Mouse (Mus musculus) layer of hippocampus, adult 9-10 months (tissue): ENCODE measurements around the gene Ano6.

Source experiments
- DNase-seq: peaks from one replicate; pipeline ENCODE4 v3.0.0; 2022; ENCODE audit warnings: low spot score

The Ano6 gene

DNA sequence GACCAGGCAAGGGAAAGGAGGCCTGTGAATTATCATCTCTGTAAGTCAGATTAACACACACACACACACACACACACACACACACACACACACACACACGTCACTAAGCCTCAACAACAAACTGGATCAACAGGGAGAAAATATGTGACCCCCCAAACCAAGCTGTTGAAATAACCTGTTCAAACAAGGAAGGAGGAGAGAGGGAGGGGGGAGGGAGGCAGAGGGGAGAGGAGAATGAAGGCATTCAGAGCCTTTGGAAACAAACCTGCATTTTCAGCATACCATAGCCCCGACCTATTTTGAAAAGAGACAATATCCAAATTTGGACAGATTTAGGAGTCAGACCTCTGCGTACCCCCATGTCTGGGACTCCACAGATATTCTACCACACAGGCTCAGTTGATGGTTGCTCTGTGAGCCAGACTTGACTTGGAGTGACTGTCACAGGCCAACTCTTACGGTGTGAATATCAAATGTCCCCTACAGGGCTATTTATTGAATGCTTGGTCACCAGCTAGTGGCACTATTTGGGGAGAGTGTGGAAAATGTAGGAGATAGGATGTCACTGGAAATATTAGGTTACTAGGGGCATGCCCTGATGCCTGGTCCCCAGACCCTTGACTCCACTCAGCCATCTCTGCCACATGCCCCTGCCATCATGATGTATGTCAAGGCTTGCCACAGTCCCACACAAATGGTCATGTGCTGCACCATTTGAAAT is 185.7 kb downstream of the Ano6 start:
- DNase-seq = no peak

- DNase-seq = no peak
Measured at GRCm38 (mm10) chr15:95977169-95977938, 186.7 kb downstream of the Ano6 start.

GRCm38 (mm10) chr15:95977939-95978252 is 187.3 kb downstream of the Ano6 start:
- DNase-seq = no peak

DNA sequence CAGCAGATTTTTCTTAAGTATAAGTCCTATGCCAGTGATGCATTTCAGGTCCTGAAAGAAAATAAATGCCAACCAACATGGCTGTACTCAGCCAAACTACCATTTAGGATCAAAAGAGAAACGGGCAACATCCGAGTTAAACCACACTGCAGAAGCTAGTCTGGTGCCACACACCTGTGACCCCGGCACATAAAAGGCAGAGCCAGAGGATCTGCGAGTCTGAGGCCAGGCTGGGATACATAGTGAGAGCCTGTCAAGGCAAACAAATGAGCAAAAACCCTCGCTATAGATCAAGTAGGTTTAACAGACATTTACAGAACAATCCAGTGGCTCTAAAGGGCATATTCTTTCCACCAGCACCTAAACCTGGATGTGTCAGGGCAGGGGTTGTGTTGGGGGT is 190.0 kb downstream of the Ano6 start:
- no peak for DNase-seq

DNA sequence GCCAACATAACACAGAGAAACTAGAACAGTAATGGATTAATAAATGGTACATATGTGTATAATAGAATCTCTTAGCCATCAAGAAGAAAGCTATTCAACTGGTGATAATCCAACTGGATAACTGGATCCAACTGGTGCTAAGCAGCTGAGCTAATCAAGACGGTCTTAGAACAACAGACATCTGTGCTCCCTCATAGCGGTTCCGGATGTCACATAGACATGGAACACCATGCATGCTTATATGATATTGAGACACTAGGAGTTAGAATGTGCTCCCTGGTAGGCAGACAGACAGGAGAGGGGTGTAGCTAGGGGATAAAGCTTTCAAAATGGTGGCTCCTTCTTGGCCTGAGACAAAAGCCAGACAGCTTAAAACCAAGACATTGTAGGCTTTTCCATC is 197.3 kb downstream of the Ano6 start:
- DNase-seq = no peak

GRCm38 (mm10) chr15:95989496-95990124 is 199.0 kb downstream of the Ano6 start:
- DNase-seq = no peak

DNA sequence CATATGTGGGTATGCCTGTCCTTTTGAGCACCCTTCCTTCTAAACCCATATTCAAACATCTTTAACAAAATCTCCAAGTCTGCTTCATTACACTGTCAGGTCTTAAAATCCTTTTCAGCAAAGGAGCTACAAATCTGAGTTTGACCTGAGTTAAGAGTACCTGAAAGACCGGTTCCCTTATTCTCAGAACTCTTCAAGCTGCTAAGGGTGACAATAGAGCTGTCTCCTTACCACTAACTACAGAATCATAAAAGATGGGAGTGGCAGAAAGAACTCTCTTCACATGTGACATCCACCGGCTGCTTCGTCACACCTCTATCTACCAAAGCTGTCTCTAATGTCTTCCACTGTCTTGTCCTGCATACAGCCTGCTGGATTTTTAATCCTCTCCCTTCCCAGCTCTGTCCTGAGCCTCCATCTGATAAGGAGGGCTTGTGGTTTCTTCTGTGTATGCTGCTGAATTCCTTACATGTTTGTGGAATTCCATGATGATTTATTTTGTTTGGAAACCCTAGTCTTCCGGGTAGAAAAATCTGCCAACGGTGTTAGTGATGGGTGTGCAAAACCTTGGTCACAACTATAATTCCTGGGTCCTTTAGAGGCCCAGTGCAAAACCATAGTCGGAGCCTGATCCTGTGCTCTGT is 212.4 kb downstream of the Ano6 start:
- DNase-seq = no peak

GRCm38 (mm10) chr15:96011640-96012390 is 221.2 kb downstream of the Ano6 start:
- DNase-seq = no peak

DNA sequence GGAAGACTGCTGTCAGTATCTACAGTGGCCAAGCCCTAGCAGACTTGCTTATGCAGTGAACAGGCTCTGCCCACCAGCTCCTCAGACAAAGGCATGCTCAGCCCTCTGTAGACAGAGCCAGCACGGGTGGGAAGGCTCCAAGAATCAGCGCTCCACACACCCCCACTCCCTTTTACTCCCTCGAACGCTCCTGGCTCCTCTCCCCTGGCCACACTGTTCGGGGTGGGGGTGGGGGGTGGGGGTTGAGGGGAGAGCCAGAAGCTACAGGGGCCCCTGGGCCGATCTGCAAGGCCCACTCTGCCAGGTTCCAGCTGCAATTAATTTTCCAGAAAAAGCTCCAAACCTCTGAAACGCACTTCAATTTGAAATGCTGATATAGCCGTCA is 221.7 kb downstream of the Ano6 start:
- DNase-seq = no peak

DNA sequence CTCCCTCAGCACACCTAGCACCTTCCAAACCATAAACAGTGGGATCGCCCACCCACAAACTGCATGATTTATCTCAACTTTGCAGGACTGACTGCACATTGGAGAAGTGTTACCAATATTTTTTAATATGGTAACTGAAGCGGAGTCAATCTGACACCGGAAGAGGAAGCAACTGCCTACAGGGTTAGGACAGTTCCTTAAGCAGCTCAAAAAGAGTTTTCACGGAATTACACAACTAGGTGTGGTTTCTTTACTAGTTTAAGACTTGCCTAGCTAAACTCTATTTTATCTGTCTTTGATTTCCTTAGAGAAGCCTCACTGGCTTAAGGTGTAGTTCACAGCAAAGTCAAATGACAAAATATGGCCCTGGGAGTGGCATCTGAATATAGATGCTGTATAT is 223.9 kb downstream of the Ano6 start:
- no peak for DNase-seq

DNA sequence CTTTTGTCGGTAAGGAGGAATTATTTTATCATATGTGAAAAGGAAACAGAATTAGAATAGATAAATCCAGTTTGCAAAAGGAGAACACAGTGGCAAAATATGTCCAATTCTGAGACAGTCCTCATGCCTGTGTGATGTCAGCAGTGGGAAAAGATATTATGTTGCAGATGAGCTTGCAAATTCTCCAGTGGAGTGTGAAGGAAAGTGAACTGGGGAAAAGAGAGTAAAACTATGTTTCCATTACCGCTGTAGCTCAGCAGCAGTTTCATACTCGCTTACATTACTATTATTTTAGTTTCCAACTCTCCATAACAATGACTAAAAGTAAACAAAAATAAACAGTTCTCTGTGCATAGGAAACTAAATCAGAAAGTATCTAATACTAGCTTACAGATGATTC is 229.8 kb downstream of the Ano6 start:
- no peak for DNase-seq

GRCm38 (mm10) chr15:96021506-96021905 is 230.9 kb downstream of the Ano6 start:
- peak; percentile 3 for DNase-seq
